Mouse (Mus musculus) urinary bladder, adult 18-20 months (tissue): Measurements from ENCODE around the gene G530012D18Rik.
"Not testable (repeated sequence)": the region's sequence is repeated elsewhere in the genome, so short reads cannot be mapped to it uniquely, and the experiment has no call there.

Experiments
- DNase-seq, 2 experiments: peaks; one replicate each; pipeline ENCODE4 v3.0.0; 2022; ENCODE audit warnings: low spot score in 2 of 2, mixed read lengths in 2 of 2

Gene G530012D18Rik

GRCm38 (mm10) chr1:85575376-85575775 is at the start of gene G530012D18Rik:
G530012D18Rik (plus strand) TSS chr1:85575676.
- not testable (repeated sequence) for DNase-seq

DNA sequence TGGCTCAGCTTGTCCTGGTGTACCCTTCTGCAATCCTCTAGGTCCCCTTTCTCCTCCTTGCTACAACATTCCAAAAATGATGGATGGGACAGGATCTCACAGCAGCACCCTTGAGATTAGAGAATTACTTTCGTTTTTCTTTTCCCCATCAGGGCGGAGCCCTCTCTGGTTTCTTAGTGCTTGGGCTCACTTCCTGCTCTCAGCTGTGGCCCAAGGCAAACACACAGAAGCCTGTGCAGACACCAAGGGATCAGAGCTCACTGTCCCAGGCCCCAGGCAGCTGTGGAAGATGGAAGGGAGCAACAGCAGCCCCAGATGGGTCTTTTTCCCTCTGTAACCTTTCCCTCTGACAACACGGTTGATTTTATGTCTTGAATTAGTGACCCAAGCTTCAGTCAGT is 49.1 kb upstream of the G530012D18Rik start:
- not testable (repeated sequence) for DNase-seq

GRCm38 (mm10) chr1:85528451-85529110 is 46.9 kb upstream of the G530012D18Rik start:
- not testable (repeated sequence) for DNase-seq

DNA sequence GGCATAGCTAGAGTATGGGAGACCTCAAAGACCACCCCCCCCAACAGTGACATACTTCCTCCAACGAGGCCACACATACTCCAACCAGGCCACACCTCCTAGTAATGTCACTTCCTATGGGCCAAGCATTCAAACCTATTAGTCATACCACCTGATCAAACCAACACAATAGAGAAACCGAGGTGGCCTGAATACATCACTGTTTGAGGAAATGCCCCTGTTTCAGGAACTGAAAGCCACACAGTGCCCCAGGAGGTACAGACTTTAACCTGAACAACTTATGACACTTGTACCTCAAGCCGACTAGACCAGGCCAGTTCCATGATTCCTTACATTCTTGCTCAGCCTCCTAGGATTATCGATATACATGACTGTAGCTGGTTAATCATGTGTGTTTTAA is 31.7 kb upstream of the G530012D18Rik start:
- not testable (repeated sequence) for DNase-seq

DNA sequence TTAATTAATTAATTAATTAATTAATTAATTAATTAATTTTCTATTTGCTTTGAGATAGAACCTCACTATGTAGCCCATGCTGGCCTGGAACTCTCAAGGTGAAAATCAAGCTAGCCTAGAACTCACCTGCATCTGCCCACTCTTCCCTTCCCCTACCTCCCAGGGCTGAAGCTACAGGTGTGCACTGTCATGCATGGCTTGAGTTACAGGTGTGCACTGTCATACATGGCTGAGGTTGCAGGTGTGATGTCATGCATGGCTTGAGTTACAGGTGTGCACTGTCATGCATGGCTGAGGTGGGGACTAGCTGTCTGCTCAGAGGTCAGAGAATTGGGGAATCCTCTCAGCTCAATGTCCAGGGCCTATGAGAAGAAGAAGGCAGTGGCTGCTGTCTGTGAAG is 29.0 kb upstream of the G530012D18Rik start:
- not testable (repeated sequence) for DNase-seq

GRCm38 (mm10) chr1:85555261-85555660 is 20.2 kb upstream of the G530012D18Rik start:
- peak; percentile 6 to 9 for DNase-seq

GRCm38 (mm10) chr1:85573554-85573953 is 1.9 kb upstream of the G530012D18Rik start:
- DNase-seq, result not testable (repeated sequence)

DNA sequence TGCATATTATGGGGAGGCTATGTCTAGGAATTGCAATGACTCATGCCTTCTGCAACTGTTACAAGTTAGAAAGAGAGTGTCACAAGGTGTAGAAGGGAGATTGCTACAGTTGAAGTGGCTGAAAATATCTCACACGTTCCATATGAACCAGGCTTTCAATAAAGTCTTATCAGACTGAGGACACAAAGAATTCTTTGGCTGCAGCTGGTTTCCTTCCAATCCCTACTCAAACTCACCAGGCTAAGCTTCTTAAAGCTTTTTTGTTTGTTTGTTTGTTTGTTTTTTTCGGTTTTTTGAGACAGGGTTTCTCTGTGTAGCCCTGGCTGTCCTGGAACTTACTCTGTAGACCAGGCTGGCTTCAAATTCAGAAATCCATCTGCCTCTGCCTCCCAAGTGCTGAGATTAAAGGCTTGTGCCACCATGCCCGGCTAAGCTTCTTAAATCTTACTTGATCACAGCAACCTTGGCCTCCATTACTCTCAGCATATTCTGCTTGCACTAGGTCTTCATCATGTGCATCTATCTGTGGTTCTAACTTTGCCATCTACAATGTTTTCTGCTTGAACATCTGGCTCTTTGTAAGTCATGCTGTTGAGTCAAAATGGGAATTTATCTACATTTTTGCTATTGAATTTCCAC is 3.0 kb downstream of the G530012D18Rik start:
- not testable (repeated sequence) for DNase-seq

GRCm38 (mm10) chr1:85579199-85580147 is 4.0 kb downstream of the G530012D18Rik start:
- DNase-seq, result not testable (repeated sequence)

DNA sequence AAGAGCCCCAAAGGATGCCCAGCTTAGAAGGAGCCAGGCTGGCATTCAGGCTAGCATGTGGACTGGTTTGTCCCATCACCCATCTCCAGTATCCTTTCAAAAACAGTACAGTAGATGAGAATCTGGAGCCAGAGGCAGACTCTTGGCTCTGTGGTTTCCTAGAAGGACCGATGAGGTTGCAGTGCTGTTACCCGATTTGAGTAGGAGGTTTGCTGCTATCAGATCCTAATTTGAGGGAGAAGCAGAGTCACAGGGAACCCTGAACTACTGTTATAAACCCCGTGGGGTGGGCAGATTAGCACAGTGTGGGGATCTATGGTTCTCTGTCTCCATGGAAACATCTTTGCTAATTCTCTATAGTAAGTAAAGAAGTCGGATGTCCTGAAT is 4.7 kb downstream of the G530012D18Rik start:
- DNase-seq, result not testable (repeated sequence)

GRCm38 (mm10) chr1:85580578-85580977 is 5.1 kb downstream of the G530012D18Rik start:
- DNase-seq, result not testable (repeated sequence)

- DNase-seq, result not testable (repeated sequence)
Observed at GRCm38 (mm10) chr1:85581518-85581917, 6.0 kb downstream of the G530012D18Rik start.

DNA sequence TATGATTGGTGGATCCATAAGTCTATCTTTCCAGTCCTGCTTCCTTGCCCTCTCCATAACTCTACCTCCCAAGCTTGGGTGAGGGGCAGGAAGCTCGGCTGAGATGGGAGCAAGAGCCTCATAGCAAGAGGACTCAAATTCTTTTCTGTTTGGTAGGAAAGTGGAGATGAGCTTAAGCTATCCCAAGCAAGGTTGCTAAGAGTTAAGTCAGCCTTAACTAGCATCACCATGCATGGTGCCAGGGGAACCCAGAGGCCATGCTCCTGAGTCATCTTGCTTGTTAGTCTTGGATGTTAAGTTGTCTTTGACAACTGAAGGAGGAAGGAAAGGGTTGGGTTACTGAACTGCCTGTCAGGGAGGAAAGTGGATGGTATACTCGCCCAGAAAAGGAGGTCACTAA is 13.2 kb downstream of the G530012D18Rik start:
- not testable (repeated sequence) for DNase-seq

- not testable (repeated sequence) for DNase-seq
Observed at GRCm38 (mm10) chr1:85592526-85592925, 17.1 kb downstream of the G530012D18Rik start.

- not testable (repeated sequence) for DNase-seq
Observed at GRCm38 (mm10) chr1:85598271-85599012, 23.0 kb downstream of the G530012D18Rik start, which contains the start of gene Sp110. Sp110 (minus strand) TSS chr1:85598817.

GRCm38 (mm10) chr1:85600078-85600477 is 24.6 kb downstream of the G530012D18Rik start, which contains the start of gene Sp140:
Sp140 (plus strand) TSS chr1:85600378.
- not testable (repeated sequence) for DNase-seq

- DNase-seq, result peak; percentile 43
Observed at GRCm38 (mm10) chr1:85600794-85601193, 25.3 kb downstream of the G530012D18Rik start.

- DNase-seq, result not testable (repeated sequence)
Observed at GRCm38 (mm10) chr1:85604341-85604740, 28.9 kb downstream of the G530012D18Rik start.

GRCm38 (mm10) chr1:85608361-85608760 is 32.9 kb downstream of the G530012D18Rik start:
- DNase-seq, result not testable (repeated sequence)

- not testable (repeated sequence) for DNase-seq
Observed at GRCm38 (mm10) chr1:85610581-85610980, 35.1 kb downstream of the G530012D18Rik start.

DNA sequence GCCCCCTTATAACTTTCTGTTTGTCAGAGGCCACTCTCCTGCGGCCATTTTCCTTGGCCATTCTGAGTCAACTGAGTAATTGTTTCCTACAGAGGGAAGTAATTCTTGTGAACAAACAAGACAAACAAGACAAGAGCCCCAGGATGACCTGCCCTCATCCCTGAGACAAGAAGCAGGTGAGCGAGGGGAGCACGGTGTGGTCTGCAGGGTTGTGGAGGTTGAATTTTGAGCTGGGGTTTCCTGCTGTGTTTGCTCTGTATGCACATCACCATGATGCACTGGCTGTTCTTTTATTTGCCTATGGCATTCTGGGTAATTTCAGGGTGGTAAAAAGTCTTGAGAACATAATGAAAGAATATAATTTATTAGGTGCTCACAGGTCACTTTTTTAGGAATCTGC is 39.6 kb downstream of the G530012D18Rik start:
- DNase-seq, result not testable (repeated sequence)
